Comparison of ENCODE assay signal across 12 mouse cellular contexts in the genomic region with DNA sequence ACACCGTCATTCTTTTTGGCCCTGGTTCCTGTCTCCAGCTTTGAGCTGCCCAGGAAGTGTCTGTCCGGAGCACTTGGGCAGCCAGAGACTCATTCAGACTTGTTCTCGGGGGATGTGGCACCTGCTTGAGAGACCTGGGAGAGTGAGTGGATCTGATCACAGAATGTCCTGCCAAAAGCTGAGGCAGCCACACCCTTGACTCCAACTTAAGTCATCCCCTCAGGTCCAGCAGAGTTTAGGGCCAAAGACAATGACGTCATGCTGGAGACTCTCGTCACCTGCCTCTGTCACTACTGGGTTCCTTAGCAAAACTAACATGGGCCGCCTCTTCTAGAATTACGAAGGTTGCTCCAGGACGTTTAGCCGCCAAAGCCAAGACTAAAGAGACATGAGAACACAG.
"Had no signal": no experiment of that assay in that cellular context is flagged by ENCODE, and none has a peak within 500 bp of the region (broad histone marks: within the 10 kb centered on the region; RNA-seq: fewer than 3 reads in every experiment).

No protein-coding gene starts in this region.

- H3K9ac ChIP-seq: limb, embryonic 13.5 days; liver, embryonic 14.5 days; neural tube, embryonic 15.5 days had no signal

- H3K9me3 ChIP-seq: limb, embryonic 13.5 days; neural tube, embryonic 15.5 days had no signal

- H3K27ac ChIP-seq: limb, embryonic 13.5 days; liver, embryonic 14.5 days; neural tube, embryonic 15.5 days had no signal

- H3K36me3 ChIP-seq: limb, embryonic 13.5 days; neural tube, embryonic 15.5 days had no signal

- DNase-seq: left cerebral cortex, postnatal 4 days; lung, adult 18-20 months; lung, postnatal 36 days; midbrain, embryonic 14.5 days; right cerebral cortex, adult 18-20 months; right cerebral cortex, postnatal 25 days; thymus, adult 18-20 months; thymus, postnatal 14 days had no signal

- H3K27me3 ChIP-seq: neural tube, embryonic 15.5 days had no signal

- H3K4me2 ChIP-seq: limb, embryonic 13.5 days; neural tube, embryonic 15.5 days had no signal

- H3K4me3 ChIP-seq: limb, embryonic 13.5 days; myocyte; neural tube, embryonic 15.5 days had no signal
